8 mouse cellular contexts compared by ENCODE assay signal in genomic region chr1:137901996-137902395, GRCm38 (mm10).
DNase-seq lines count a peak whose midpoint lies in the region; ATAC-seq and TF ChIP-seq lines count a peak whose summit lies in the region.
"Had no signal": no experiment of that assay in that cellular context is flagged by ENCODE, and none has a peak within 500 bp of the region (broad histone marks: within the 10 kb centered on the region; RNA-seq: fewer than 3 reads in every experiment).

No protein-coding gene starts in this region.

- WGBS in lung, embryonic 15.5 days, result 43% methylated on average over 4 of the region's 4 CpGs
- 27% methylated on average over 4 of the region's 4 CpGs for WGBS in forebrain, embryonic 13.5 days
- 57% methylated on average over 4 of the region's 4 CpGs for WGBS in limb, embryonic 14.5 days
- WGBS in stomach, embryonic 16.5 days, result 66% methylated on average over 4 of the region's 4 CpGs

- H3K36me3 ChIP-seq in lung, embryonic 15.5 days, result no peaks in the 10 kb centered on the region
- H3K36me3 ChIP-seq in forebrain, embryonic 13.5 days (ENCODE audit: poor library complexity, severe bottlenecking), result no peaks in the 10 kb centered on the region
- H3K36me3 ChIP-seq in limb, embryonic 14.5 days (ENCODE audit: control insufficient read depth, insufficient read depth, low read length), result peaks cover 3% of the 10 kb centered on the region; the same call in 1 of the 2 replicates
- H3K36me3 ChIP-seq in stomach, embryonic 16.5 days (ENCODE audit: control insufficient read depth, insufficient read depth, low read length), result no peaks in the 10 kb centered on the region
- H3K36me3 ChIP-seq: liver, embryonic 13.5 days had no signal

- 0 out of 2 replicates have a peak overlapping the region, but pooled peaks have one; percentile 33 for H3K27ac ChIP-seq in lung, embryonic 15.5 days
- H3K27ac ChIP-seq in forebrain, embryonic 13.5 days, result peak overlapping the region; percentile 81
- no peak overlapping the region for H3K27ac ChIP-seq in limb, embryonic 14.5 days (replicated peaks; ENCODE audit: low read depth, low read length)
- no peak overlapping the region for H3K27ac ChIP-seq in stomach, embryonic 16.5 days (ENCODE audit: low read length)
- no peak overlapping the region for H3K27ac ChIP-seq in gastrocnemius, adult 2 months
- H3K27ac ChIP-seq: liver, embryonic 13.5 days had no signal

- ATAC-seq in lung, embryonic 15.5 days (ENCODE audit: borderline replicate concordance, extremely low read depth, low FRiP score, low TSS enrichment), result no peak
- no peak for ATAC-seq in forebrain, embryonic 13.5 days
- ATAC-seq in limb, embryonic 14.5 days (ENCODE audit: low FRiP score, low read depth), result no peak
- no peak for ATAC-seq in stomach, embryonic 16.5 days (ENCODE audit: insufficient read depth, low FRiP score)

- H3K4me2 ChIP-seq in lung, embryonic 15.5 days, result peak overlapping the region; percentile 63
- peak overlapping the region; percentile 71 for H3K4me2 ChIP-seq in forebrain, embryonic 13.5 days
- H3K4me2 ChIP-seq in limb, embryonic 14.5 days (replicated peaks; ENCODE audit: low read depth, low read length, severe bottlenecking), result peak overlapping the region; percentile 65
- peak overlapping the region; percentile 38 for H3K4me2 ChIP-seq in stomach, embryonic 16.5 days (ENCODE audit: low read depth, low read length)

- no peaks in the 10 kb centered on the region for H3K9me3 ChIP-seq in lung, embryonic 15.5 days
- no peaks in the 10 kb centered on the region for H3K9me3 ChIP-seq in forebrain, embryonic 13.5 days (replicated peaks)
- H3K9me3 ChIP-seq in limb, embryonic 14.5 days (ENCODE audit: control insufficient read depth, low read length), result no peaks in the 10 kb centered on the region
- H3K9me3 ChIP-seq in stomach, embryonic 16.5 days (replicated peaks; ENCODE audit: control insufficient read depth, low read length), result no peaks in the 10 kb centered on the region
- H3K9me3 ChIP-seq: liver, embryonic 13.5 days had no signal

- H3K27me3 ChIP-seq in lung, embryonic 15.5 days, result no peaks in the 10 kb centered on the region
- no peaks in the 10 kb centered on the region for H3K27me3 ChIP-seq in forebrain, embryonic 13.5 days
- H3K27me3 ChIP-seq in limb, embryonic 14.5 days (ENCODE audit: control insufficient read depth, insufficient read depth, low read length), result no peaks in the 10 kb centered on the region
- H3K27me3 ChIP-seq in stomach, embryonic 16.5 days (ENCODE audit: control insufficient read depth, insufficient read depth, low read length), result no peaks in the 10 kb centered on the region
- H3K27me3 ChIP-seq: liver, embryonic 13.5 days had no signal

- DNase-seq in lung, postnatal 10 days, result no peak
- DNase-seq in limb, embryonic 14.5 days (ENCODE audit: low spot score), result no peak
- no peak for DNase-seq in gastrocnemius, adult 2 months
- DNase-seq in heart, postnatal 14 days, result no peak
- DNase-seq: liver, embryonic 13.5 days had no signal

- peak overlapping the region; percentile 12; the same call in 1 of the 2 replicates for H3K4me3 ChIP-seq in lung, embryonic 15.5 days
- H3K4me3 ChIP-seq in forebrain, embryonic 13.5 days, result peak overlapping the region; percentile 66
- peak overlapping the region; percentile 73 for H3K4me3 ChIP-seq in limb, embryonic 14.5 days (replicated peaks; ENCODE audit: low read length)
- H3K4me3 ChIP-seq in stomach, embryonic 16.5 days (replicated peaks; ENCODE audit: low read length), result peak overlapping the region; percentile 16; the same call in 1 of the 2 replicates
- no peak overlapping the region for H3K4me3 ChIP-seq in gastrocnemius, adult 2 months
- H3K4me3 ChIP-seq: liver, embryonic 13.5 days had no signal

- no peak overlapping the region for H3K9ac ChIP-seq in lung, embryonic 15.5 days
- peak overlapping the region; percentile 82 for H3K9ac ChIP-seq in forebrain, embryonic 13.5 days
- no peak overlapping the region for H3K9ac ChIP-seq in limb, embryonic 14.5 days (ENCODE audit: low read depth, low read length, severe bottlenecking)
- H3K9ac ChIP-seq in stomach, embryonic 16.5 days (ENCODE audit: low read length), result no peak overlapping the region
- H3K9ac ChIP-seq: liver, embryonic 13.5 days had no signal

- intact Hi-C loops in gastrocnemius, adult 2 months (cut with DNase I), result no loop called here
- intact Hi-C loops in heart, postnatal 14 days (cut with DNase I), result loop anchor here (2.0 kb wide), 1 partner anchor 19 kb away; no protein-coding TSS in a partner anchor

- TF ChIP-seq POLR2A in limb, embryonic 14.5 days (IDR thresholded peaks at IDR 0.05; ENCODE audit: borderline replicate concordance, extremely low read depth, insufficient read depth, insufficient read length), result no peak

- TF ChIP-seq CTCF in gastrocnemius, adult 2 months (IDR thresholded peaks at IDR 0.05), result no peak

- peaks cover 23% of the 10 kb centered on the region for H3K4me1 ChIP-seq in lung, embryonic 15.5 days
- peaks cover 53% of the 10 kb centered on the region for H3K4me1 ChIP-seq in forebrain, embryonic 13.5 days
- H3K4me1 ChIP-seq in limb, embryonic 14.5 days (ENCODE audit: control insufficient read depth, insufficient read depth, low read length), result peaks cover 27% of the 10 kb centered on the region
- peaks cover 21% of the 10 kb centered on the region for H3K4me1 ChIP-seq in stomach, embryonic 16.5 days (ENCODE audit: control insufficient read depth, insufficient read depth, low read length)

Comparison
In these comparisons a context has a peak if more than half of its experiments do, and no peak if none do; other contexts are left out.
1. H3K27ac ChIP-seq: peak in lung, embryonic 15.5 days (single experiment) and forebrain, embryonic 13.5 days (single experiment); none in limb, embryonic 14.5 days (single experiment), stomach, embryonic 16.5 days (single experiment) and gastrocnemius, adult 2 months (single experiment).
2. Peak in every context shown above with its lines, with median percentiles within 50 percentile points of each other: H3K4me2 ChIP-seq.